Mouse (Mus musculus): ENCODE results near the gene Irx6.

DNA sequence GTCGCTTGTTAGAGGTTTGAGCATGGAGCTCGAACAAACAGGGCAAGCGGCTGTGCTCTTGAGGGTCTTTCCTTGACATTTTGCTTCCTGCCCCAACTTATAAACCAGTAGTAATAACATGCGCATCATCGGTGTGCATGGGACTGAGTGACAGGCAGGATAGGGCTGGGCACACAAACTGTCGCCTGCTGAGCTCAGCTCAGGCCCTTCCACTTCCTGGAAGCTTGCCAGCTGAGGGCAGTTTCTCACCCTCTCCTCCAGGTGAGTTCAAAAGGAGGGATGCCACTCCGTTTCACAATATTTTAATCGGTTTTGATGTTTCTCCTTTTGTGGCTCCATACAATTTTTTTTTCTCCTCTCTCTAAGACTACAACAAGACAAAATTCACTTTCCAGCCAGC, 50.3 kb downstream of the Irx6 start:
- TF ChIP-seq CTCF (IDR thresholded peaks at IDR 0.05) (no peak), EP300 (IDR thresholded peaks at IDR 0.05) (no peak)

Measured in lung, postnatal 0 days (tissue).